Mouse (Mus musculus) heart, embryonic 11.5 days (tissue): ENCODE measurements around the gene Olfr1564. TPM values are rescaled to one million over a fixed set of nuclear protein-coding genes. Genes with fewer than 3 reads are reported as not detected.

Source experiments
- polyA plus RNA-seq: library from polyadenylated mRNA; unstranded; fragments of >200 nt; fragmentation: Nextera tagmentation; extraction: Ambion mirVana; gene quantifications from 2 replicates; pipeline ENCODE4 v1.2.1, GENCODE M21; 2014

Gene Olfr1564
- polyA plus RNA-seq, 1 experiment from 2014 or later: not detected

Other genes with a start within 250 kb of the Olfr1564 start
- gene Zfp952, start 228.6 kb downstream of the Olfr1564 start, polyA plus RNA-seq: 8.8 and 11.3 TPM in 2 replicates
- 7.4 and 8.4 TPM in 2 replicates for gene Zfp763, start 188.3 kb downstream of the Olfr1564 start, polyA plus RNA-seq
- gene 4921501E09Rik, start 153.6 kb downstream of the Olfr1564 start, polyA plus RNA-seq: not detected in 2 replicates
- gene Zfp563, start 132.4 kb downstream of the Olfr1564 start, polyA plus RNA-seq: 5.8 and 6.6 TPM in 2 replicates
- not detected in 2 replicates for gene Morc2b, start 82.0 kb downstream of the Olfr1564 start, polyA plus RNA-seq
- gene Olfr55, start 53.2 kb downstream of the Olfr1564 start, polyA plus RNA-seq: not detected in 2 replicates
- gene Olfr239, start 30.4 kb downstream of the Olfr1564 start, polyA plus RNA-seq: not detected in 2 replicates
- gene Zfp955a, start 33.5 kb upstream of the Olfr1564 start, polyA plus RNA-seq: 12.0 and 14.3 TPM in 2 replicates
- gene Olfr63, start 43.0 kb upstream of the Olfr1564 start, polyA plus RNA-seq: 0.03 TPM in 1 of 2 replicates, not detected in the other
- 6.1 and 6.8 TPM in 2 replicates for gene Zfp955b, start 67.9 kb upstream of the Olfr1564 start, polyA plus RNA-seq
- gene Zfp81, start 137.2 kb upstream of the Olfr1564 start, polyA plus RNA-seq: 7.8 and 10.8 TPM in 2 replicates
- 10.1 and 10.4 TPM in 2 replicates for gene Zfp101, start 173.0 kb upstream of the Olfr1564 start, polyA plus RNA-seq
- not detected in 2 replicates for gene Actl9, start 211.2 kb upstream of the Olfr1564 start, polyA plus RNA-seq